Mouse (Mus musculus): ENCODE data around the gene Plpp7. TPM values are rescaled to one million over a fixed set of nuclear protein-coding genes. Genes with fewer than 3 reads are reported as not detected.

Gene Plpp7
- total RNA-seq, 2 experiments from 2014 or later, result 105 to 121 TPM

- peak; percentile 99 for DNase-seq (ENCODE audit: low spot score)
These were observed 42.4 kb downstream of the Plpp7 start for GRCm38 (mm10) chr2:32137667-32138266.

GRCm38 (mm10) chr2:32139377-32139776 is 44.0 kb downstream of the Plpp7 start:
- no peak for DNase-seq (ENCODE audit: low spot score)

DNA sequence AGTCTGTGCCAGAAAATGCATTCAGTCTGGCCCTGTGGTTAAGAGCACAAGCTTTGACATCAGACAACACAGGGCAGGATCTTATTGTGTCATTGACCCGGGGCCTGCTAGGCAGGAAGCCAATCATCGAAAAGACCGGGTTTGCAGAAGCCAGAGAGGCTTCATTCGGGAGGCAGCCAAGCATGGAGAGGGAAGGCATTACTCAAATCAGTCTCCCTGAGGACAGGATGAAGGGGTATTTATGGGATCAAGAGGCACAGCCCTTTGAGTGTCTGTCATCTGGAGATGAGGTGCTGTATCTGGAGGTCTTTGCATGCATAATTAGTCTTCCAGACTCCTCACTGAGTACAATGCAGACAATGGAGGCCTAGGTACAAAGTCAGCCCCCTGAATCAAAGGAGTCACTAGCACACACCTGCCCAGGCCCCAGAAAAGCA is 45.2 kb downstream of the Plpp7 start:
- no peak for DNase-seq (ENCODE audit: low spot score)

DNA sequence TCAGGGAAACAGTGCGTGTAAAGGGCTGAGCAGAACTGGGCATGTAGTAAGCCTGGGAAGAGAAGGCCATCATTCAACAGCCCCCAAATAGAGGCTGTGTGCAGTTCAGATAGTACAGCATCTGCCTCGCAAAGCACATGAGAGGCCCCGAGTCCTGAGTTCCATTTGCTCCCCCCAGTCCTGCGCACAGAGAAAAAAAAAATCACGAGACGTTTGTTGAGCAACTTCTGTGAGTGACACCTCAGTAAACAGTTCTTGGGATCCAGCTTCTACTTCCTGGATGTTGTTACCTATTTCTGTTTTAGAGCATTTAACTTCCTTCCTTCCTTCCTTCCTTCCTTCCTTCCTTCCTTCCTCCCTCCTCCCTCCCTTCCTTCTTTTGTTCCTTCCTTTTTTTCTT is 46.3 kb downstream of the Plpp7 start:
- no peak for DNase-seq (ENCODE audit: low spot score)

DNA sequence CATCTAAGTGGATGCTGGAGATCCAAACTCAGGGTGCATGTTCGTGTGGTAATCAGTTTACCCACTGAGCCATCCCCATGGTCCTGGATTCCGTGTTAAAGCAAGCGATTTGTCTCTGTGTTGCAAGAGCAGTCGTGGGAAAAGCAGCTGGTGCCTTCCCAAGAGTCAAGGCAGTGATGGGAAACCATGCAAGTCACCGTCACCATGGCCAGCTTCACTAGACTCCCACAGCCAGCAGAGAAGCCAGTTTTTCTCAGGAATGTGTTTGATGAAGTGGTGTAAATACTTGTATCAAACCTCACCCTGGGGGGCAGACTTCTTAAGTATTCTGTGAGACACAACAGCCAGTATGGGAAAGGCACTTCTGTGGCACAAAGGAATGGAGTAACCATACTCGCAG is 47.0 kb downstream of the Plpp7 start:
- DNase-seq (ENCODE audit: low spot score), result no peak

- no peak for DNase-seq (ENCODE audit: low spot score)
These were observed 49.3 kb downstream of the Plpp7 start for GRCm38 (mm10) chr2:32144633-32145032.

DNA sequence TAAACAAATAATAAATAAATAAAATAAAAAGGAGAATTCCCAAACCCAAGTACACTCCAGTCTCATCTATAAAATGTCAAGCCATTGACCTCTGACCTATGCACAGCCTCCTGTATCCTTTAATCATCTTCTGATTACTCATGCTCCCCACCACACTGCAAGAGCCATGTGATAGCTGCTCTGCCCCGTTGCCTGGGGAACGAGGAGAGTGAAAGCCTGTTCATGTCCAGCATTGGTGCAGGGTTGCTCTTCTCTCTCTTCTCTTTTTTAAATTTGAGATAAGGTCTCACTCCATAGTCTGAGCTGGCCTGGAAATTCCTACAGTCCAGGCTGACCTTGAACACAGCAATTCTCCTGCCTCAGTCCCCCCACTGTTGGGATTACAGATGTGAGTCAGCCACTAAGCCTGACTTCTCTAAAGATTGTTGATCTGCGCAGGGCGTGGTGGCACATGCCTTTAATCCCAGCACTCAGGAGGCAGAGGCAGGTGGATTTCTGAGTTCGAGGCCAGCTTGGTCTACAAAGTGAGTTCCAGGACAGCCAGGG is 51.4 kb downstream of the Plpp7 start:
- DNase-seq (ENCODE audit: low spot score), result no peak

GRCm38 (mm10) chr2:32150135-32150534 is 54.8 kb downstream of the Plpp7 start:
- DNase-seq (ENCODE audit: low spot score), result no peak

DNA sequence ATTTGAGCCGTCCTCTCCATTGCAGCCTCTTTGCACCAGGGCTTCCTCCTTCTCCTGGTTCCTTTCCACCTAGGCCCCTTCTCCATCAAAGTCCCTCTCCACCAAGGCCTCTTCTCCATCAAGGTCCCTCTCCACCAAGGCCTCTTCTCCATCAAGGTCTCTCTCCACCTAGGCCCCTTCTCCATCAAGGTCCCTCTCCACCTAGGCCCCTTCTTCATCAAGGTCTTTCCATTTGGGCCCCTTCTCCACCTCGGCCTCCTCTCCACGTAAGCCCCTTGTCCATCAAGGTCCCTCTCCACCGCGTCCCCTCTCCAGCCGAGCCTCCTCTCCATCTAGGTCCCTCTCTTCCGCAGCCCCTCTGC is 55.2 kb downstream of the Plpp7 start:
- DNase-seq (ENCODE audit: low spot score), result no peak

- peak; percentile 62 for DNase-seq (ENCODE audit: low spot score)
These were observed 55.8 kb downstream of the Plpp7 start, which contains the start of gene Prrc2b for GRCm38 (mm10) chr2:32150924-32151659. Prrc2b (plus strand) TSS chr2:32151082.

DNA sequence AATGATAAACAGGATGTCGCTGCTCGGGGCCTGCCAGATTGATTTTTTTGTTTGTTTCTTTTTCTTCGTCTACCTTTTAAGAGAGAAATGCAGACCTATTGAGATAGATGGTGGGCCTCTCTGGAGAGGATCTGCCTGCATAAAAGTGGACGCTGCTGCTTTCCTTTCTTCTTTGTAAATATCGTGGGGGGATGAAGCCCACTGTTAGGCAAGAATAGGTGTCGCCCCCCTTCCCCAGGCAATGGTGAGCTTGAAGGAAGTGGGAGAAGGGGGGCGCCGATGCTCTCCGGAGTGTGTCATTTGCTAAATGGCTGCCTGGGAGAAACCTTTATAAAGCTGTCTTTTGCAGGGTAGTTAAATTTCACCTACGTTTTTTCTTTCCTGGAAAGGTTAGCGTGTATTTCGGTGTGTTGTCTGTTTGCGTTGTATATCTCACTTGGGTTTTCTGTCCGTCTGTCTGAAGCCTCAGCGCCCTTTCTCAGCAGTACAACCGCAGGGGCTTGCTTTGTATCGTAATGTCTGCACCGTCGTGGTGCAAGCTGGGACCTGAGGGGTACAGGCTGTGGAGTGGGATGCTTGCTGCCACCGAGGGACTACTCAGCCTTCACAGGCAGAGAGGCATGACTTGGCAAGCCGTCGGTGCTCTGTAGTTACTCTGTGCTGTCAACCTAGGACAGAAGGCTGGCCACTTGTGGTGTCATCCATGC is 56.5 kb downstream of the Plpp7 start:
- DNase-seq (ENCODE audit: low spot score), result no peak

DNA sequence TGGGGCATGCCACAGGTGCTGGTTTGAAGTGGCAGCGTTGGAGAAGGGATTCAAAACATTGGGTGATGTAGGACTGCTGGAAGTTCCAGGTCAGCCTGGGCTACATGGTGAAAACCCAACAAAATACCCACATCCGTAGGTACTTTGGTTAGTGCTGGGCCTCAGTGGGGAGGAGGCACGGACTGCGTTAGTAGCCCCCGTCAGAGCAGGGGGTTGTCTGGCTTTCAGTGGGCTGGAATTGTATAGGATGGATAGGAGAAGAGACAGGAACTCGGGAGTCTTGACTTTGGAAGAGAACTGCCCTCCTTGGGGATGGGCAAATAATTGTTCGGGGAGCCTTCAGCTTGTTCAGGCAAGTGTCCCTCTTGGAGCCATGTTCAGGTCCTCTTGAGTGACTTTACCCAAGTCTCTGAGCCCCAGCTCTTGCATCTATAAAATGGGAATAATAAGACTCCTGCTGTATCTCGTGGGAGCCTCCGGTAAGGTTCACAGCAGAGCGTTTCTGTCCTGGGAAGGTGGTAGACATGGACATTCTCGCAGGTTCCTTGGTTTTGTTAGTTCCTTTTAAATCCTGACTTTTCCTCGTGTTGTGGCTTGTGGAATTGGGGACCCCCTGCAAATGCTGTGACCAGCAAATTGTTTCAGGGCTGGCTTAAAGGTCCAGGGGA is 57.2 kb downstream of the Plpp7 start:
- no peak for DNase-seq (ENCODE audit: low spot score)

DNA sequence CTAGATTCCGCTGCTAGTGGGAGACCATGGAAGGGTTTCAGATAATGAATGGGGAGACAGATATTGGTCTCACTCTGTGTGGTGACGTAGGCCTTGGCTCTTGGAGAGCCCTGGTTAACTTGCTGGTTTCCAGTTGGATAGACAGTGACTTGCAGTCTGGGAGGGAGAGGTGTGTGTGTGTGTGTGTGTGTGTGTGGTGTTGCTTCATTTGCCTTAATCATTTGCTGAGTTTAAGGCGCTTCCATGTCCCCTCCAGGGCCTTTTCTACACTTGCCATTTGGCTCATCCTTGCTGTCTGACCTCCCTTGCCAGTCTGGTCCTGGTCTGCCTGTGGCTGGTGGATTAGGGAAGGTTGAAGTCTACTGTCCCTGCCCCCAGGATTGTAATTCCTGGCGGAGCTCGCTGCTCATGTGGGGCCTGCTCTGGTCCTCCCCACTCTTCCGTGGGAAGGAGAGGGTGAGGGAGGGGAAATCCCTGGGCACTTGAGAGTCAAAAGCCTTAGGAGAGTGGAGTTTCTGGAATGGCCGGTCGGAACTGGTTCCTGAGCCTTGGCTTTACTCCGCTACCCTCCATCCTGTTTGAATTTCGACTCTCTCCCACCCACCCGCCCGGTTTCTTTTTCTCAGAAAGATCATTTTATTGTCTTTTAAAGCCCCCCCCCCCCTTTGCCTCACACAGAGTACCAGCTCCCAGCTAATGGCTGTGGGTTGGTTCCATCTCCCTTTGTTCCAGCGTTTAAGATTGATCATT is 57.9 kb downstream of the Plpp7 start:
- DNase-seq (ENCODE audit: low spot score), result peak; percentile 52

GRCm38 (mm10) chr2:32153791-32154119 is 58.4 kb downstream of the Plpp7 start:
- no peak for DNase-seq (ENCODE audit: low spot score)

- no peak for DNase-seq (ENCODE audit: low spot score)
These were observed 59.1 kb downstream of the Plpp7 start for GRCm38 (mm10) chr2:32154334-32154997.

- DNase-seq (ENCODE audit: low spot score), result no peak
These were observed 59.7 kb downstream of the Plpp7 start for GRCm38 (mm10) chr2:32154998-32155541.

GRCm38 (mm10) chr2:32155614-32156013 is 60.3 kb downstream of the Plpp7 start:
- DNase-seq (ENCODE audit: low spot score), result no peak

DNA sequence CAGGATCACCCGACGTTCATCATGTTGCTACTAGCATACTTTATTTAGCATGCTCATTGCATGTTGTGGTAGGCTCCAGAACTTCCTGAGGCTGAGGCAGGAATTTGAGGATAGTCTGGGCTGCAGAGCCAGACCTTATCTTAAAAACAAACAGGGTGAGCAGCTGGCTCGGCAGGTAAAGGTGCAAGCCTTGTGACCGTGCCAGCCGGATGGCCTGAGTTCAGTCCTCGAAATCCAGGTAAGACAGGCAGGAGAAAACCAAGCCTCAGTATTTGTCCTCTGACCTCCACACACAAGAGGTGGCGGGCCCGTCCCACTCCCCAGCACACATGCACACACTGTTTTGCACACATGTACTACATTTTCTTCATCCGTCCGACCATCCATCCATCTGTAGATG is 61.3 kb downstream of the Plpp7 start:
- DNase-seq (ENCODE audit: low spot score), result no peak

DNA sequence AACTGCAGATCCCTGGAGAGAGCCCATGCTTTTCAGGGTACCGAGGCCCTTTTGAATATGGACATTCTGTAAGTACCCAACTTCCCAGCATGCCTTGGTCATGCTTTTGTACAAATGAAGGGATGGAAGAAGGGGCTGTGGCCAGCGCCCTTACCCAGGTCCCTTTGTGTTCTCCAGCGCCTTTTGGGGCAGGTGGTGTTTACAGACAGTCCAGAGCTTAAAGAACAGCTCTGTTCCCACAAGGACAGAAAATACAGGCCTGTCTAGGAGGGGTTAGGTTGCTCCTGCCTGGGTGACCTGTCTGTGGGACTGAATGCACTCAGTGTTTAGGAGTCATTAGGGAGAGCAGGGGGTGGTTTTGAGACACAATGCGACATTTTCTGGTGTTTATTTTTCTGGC is 62.0 kb downstream of the Plpp7 start:
- DNase-seq (ENCODE audit: low spot score), result no peak

- DNase-seq (ENCODE audit: low spot score), result no peak
These were observed 63.4 kb downstream of the Plpp7 start for GRCm38 (mm10) chr2:32158616-32159239.

Data from gastrocnemius, adult 18-20 months (tissue).